Mouse (Mus musculus) frontal cortex, postnatal 36 days (tissue): ENCODE data around the gene Mybphl.

Experiments used
- DNase-seq, 2 experiments: peaks; one replicate each; pipeline ENCODE4 v3.0.0; 2022; ENCODE audit warnings: low spot score in 2 of 2

The Mybphl gene

DNA sequence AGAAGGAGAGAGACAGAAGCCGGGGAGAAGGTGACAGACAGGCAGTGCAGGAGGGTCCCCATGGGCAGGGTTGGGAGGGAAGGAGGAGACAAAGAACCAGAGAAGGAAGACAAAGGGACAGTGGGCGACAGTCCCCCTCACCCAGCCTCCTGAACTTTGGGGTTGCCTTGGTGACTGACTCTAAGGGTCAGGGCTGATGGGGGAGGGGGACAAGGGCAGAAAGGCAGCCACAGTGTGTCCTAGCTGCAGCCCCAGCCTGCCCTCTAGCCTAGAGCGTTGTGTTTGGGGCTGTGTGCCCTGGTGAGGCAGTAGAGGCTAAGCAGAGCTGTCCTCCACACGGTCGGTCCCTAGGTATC is 45.6 kb downstream of the Mybphl start:
- no peak for DNase-seq

DNA sequence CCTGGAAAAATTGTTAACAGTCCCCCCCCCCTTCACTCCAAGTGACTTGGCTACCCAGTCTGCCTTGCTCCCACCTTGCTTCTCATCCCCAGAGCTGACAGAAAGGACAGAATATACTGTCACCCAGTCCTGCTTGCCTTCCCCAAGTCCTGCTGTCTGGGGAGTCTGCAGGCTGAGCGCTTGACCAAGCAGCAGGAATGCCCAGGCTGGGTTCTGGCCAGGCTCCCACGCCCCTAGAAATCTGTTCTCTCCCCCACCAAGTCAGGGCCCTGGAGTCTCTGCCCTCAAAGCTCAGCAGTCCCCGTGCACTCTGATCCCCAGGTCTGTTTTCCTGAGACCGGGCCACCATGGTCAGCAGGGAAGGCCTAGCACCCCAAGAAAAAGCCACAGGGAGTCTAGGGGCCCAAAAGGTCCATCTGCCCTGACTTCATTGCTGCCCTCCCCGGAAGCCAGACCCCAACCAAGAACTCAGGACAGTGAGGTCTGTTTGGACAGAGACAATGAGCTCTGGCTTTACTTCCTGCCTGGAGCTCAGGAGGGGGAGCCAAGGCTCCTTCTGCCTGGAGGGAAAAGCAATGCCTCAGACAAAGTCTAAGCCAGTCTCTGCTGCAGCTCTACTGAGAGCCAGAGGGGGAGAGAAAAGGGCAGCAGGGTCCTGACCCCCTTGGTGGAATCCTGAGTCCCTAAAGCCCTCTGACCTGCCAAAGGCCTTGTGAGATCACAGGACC is 46.5 kb downstream of the Mybphl start:
- no peak for DNase-seq

- DNase-seq: peak; percentile 47 to 65
These were observed 47.0 kb downstream of the Mybphl start for GRCm38 (mm10) chr3:108411754-108412121.

DNA sequence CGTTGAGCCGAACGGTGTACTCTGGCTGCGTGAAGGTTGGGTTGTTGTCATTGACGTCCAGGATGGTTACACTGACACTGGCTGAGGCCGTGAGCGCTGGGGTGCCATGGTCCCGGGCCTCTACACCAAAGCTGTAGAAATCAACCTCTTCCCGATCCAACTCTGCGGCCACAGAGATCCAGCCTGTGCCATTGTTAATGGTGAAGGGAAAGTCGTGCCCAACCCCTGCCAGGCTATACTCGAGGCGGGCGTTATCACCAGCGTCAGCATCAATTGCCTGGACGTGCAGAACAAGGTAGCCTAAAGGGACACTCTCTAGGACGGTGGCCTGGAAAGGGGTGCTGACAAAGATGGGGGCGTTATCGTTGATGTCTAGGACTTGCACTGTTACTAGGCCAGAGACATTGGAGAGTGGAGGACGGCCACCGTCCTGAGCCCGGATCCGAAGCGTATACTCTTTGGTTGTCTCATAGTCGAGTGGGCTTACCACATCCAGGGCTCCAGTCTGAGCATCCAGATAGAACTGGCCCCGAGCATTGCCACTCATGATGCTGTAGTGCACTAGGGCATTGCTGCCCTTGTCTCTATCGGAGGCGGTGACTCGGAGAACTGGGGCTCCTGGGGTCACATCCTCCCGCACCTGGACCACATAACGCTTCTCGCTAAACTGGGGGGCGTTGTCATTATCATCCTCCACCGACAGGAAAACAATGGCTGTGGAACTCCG is 49.1 kb downstream of the Mybphl start:
- no peak for DNase-seq

DNA sequence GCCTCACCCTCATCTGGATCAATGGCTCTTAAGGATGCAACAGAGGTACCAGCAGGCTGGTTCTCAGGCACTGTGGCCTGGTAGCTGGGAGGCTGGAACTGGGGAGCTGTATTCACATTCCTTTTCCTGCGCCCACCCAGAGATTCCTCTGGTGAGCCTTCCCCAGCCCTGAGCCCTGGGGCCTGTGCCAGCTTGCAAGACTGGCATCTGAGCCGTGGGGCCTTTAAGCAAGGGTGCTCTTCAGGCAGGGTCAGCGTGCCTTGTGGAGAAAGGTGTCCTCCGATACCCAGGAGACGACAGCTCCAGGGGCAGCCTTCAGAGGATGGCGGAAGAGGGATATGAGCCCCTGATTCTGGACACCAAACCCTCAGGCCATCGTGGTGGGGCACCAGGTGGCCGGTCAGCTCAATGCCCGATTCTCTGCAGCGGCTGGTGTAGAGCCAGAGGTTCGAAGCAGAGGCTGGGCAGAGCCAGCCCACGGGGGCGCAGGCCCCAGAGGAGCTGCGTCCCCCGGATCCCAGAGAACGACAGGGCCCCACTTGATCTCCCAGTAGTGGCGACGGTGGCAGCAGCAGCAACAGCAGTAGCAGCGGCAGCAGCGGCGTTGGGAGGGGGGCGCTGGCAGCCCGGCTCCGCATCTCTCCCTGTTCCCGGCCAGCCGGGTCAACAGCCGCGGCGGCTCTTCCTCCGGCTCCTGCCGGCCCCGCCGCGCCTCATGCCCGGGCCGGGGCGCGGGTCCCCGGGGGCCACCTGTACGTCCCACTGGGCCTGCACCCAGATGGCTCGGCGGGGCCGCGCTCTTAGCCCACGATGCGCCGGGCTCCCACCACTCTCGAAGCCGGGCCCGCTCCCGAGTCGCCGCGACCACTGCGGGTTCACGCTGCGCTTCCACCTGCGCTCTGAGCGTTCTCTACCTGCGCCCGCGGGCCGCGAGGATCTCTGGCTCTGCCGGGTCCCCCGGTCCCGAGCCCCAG is 50.4 kb downstream of the Mybphl start, which contains the start of gene Celsr2:
Gene Celsr2, minus strand, starts transcription at position 696 of the 974 bp plus-strand sequence.
- peak in 1 of 2 experiments; percentile 52 for DNase-seq

GRCm38 (mm10) chr3:108415831-108416223 is 51.1 kb downstream of the Mybphl start:
- peak; percentile 78 to 89 for DNase-seq

DNA sequence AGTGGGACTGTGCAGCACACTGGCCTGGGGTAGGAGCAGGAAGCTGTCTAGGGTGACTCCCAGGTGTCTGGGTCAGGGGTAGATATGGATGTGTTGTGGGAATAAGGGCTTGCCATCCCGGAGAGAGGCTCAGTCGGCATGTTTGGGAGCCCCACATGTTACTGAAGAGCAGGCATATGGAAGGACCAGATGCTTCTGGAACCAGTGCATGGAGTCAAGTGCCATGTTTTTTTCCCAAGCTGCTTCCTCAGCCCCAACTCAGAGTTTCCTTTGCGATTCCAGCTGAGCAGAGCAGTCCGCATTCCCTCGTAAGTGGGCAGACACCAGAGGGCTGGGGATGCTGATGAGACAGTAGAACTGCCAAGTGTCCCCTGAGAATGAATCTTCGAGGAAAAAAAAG is 58.3 kb downstream of the Mybphl start:
- DNase-seq: no peak

DNA sequence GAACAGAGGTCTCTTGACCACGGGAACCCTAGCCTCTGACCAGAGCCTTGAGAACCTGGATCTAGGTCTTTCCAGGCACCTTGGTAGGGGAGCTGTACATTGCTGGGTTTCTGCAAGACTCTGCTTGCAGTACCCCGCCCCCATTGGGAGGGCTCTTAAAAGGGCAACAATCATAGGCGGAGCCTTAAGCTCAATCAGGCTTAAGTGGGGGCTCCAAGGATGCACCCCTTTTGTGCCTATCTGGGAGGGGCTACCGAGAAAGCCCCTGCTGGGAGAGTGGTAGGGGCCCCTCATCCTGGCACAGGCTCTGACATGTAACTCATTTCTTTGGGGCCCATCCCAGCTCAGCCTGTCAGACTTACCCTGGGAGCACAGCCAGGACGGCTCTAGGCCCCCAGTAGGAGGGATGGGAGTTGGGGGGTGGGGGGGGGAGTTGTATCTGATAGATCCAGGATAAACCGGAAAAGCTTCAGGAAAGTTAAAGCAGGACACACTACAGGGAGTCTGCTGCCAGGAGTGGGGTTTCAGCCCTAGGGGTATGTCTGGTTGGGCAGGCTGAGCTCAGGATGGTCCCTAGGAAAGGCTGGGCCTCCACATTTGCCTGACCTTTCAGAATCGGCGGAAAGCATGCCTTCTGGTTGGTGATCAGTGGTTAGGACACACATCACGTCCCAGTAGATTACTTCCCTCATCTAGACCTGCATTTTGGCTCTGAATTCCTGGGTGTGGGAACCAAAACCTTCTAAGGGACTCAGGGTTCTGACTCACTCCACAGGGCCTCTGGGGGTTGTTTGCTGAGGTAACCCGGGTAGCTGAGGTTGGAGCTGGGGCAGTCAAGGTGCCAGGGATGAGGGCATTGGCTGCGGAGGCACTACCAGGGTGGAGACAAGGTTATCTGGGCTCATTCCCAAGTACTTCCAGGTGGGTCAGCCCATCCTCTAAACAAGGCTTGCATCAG is 59.4 kb downstream of the Mybphl start:
- DNase-seq: peak; percentile 60 to 61

GRCm38 (mm10) chr3:108424944-108425623 is 60.4 kb downstream of the Mybphl start:
- no peak for DNase-seq

DNA sequence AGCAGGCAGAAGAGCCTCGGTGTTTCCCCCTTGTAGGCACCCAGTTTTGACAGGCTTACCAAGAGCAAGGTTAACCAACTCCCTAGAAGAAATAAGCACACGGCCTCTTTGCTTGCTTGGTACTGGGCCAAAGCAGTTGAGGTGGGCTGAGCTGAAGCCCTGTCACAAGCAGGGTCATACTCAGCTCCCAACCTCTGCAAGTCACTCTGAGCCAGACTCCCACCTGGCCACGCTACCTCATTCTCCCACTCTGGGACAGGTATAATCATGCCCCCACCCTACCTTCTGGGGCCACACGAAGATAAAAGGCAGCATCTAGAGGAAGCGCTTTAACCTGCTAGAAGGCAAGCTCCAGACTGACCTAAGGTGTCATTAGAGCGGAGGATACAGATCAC is 60.9 kb downstream of the Mybphl start:
- DNase-seq: no peak
